Mouse (Mus musculus): ENCODE results near the gene Clec16a. TPM values are rescaled to one million over a fixed set of nuclear protein-coding genes. Genes with fewer than 3 reads are reported as not detected.
A peak's percentile ranks its signal among the peaks of the same experiment; 100 is the strongest.

The Clec16a gene
- total and polyA plus RNA-seq, 3 experiments, result 20.0 to 24.2 (median 20.5) TPM

- in situ Hi-C loops (cut with MboI; ENCODE audit: low pct_ligation_motif_present, low pct_unique_long_range_greater_than_20kb, low sequenced_read_pairs) (loop anchor here (5.0 kb wide), 1 partner anchor 119 kb away; the partner anchor contains the start of genes Socs1 and Tnp2), dilution Hi-C loops (cut with MboI; ENCODE audit: extremely low pct_ligation_motif_present, extremely low pct_unique_long_range_greater_than_20kb, low sequenced_read_pairs) (no loop called here)
- TF ChIP-seq CTCF (conservative IDR thresholded peaks at IDR 0.05 in 1 of 2, IDR thresholded peaks at IDR 0.05 in 1 of 2; ENCODE audit: low read depth in 2 of 2, low read length in 2 of 2) (no peak), ZMIZ1 (IDR thresholded peaks at IDR 0.05; ENCODE audit: low read depth, low read length) (peak; percentile 68; the same call in 1 of the 2 replicates), POLR2AphosphoS2 (IDR thresholded peaks at IDR 0.05; ENCODE audit: low read depth, low read length) (no peak), RAD21 (IDR thresholded peaks at IDR 0.05; ENCODE audit: low read depth, low read length) (peak; percentile 20), BHLHE40 (IDR thresholded peaks at IDR 0.05; ENCODE audit: low read depth, low read length) (peak; percentile 91), MAZ (IDR thresholded peaks at IDR 0.05; ENCODE audit: low read depth, low read length) (peak; percentile 73; the same call in 1 of the 2 replicates), USF2 (conservative IDR thresholded peaks at IDR 0.05; ENCODE audit: low read depth, low read length) (no peak; the same call in 1 of the 2 replicates), MXI1 (IDR thresholded peaks at IDR 0.05; ENCODE audit: low read depth, low read length) (peak; percentile 90), ZKSCAN1 (IDR thresholded peaks at IDR 0.05; ENCODE audit: borderline replicate concordance, low read depth, low read length) (no peak), USF1 (IDR thresholded peaks at IDR 0.05; ENCODE audit: low read depth, low read length) (peak; percentile 23; the same call in 1 of the 2 replicates), GABPA (IDR thresholded peaks at IDR 0.05; ENCODE audit: insufficient replicate concordance, low read depth, low read length) (no peak), ELF1 (IDR thresholded peaks at IDR 0.05; ENCODE audit: low read depth, low read length) (no peak), MEF2A (IDR thresholded peaks at IDR 0.05; ENCODE audit: borderline replicate concordance, low read depth, low read length) (peak; percentile 91), NRF1 (IDR thresholded peaks at IDR 0.05; ENCODE audit: low read depth, low read length) (peak; percentile 27; the same call in 1 of the 2 replicates), CHD1 (IDR thresholded peaks at IDR 0.05; ENCODE audit: low read depth, low read length) (no peak), ZNF384 (IDR thresholded peaks at IDR 0.05; ENCODE audit: low read depth, low read length) (no peak), E2F4 (IDR thresholded peaks at IDR 0.05; ENCODE audit: insufficient replicate concordance, low read depth, low read length) (0 out of 2 replicates have a peak, but pooled peaks have one; percentile 11), HCFC1 (IDR thresholded peaks at IDR 0.05; ENCODE audit: low read depth, low read length) (peak; percentile 46; the same call in 1 of the 2 replicates), MYC (IDR thresholded peaks at IDR 0.05; ENCODE audit: low read depth, low read length) (peak; percentile 92), MAX (IDR thresholded peaks at IDR 0.05; ENCODE audit: low read length) (peak; percentile 92), TBP (conservative IDR thresholded peaks at IDR 0.05; ENCODE audit: low read depth, low read length) (no peak; the same call in 1 of the 2 replicates), NELFE (IDR thresholded peaks at IDR 0.05; ENCODE audit: low read depth, low read length) (0 out of 2 replicates have a peak, but pooled peaks have one; percentile 39), ZC3H11A (IDR thresholded peaks at IDR 0.05; ENCODE audit: low read depth, low read length) (no peak), POLR2A (IDR thresholded peaks at IDR 0.05; ENCODE audit: low read depth, low read length) (no peak; the same call in 1 of the 2 replicates), SMC3 (IDR thresholded peaks at IDR 0.05; ENCODE audit: low read depth, low read length) (peak; percentile 50), SIN3A (IDR thresholded peaks at IDR 0.05; ENCODE audit: low read length) (peak; percentile 95), UBTF (IDR thresholded peaks at IDR 0.05; ENCODE audit: low read depth, low read length) (peak; percentile 88; the same call in 1 of the 2 replicates), ETS1 (conservative IDR thresholded peaks at IDR 0.05; ENCODE audit: low read depth, low read length) (peak; percentile 98), PAX5 (IDR thresholded peaks at IDR 0.05; ENCODE audit: low read length) (no peak), RCOR1 (conservative IDR thresholded peaks at IDR 0.05; ENCODE audit: low read depth, low read length) (peak; percentile 72; the same call in 1 of the 2 replicates), IRF4 (IDR thresholded peaks at IDR 0.05; ENCODE audit: low read depth, low read length) (peak; percentile 85), EP300 (IDR thresholded peaks at IDR 0.05; ENCODE audit: low read length) (peak; percentile 84), JUN (IDR thresholded peaks at IDR 0.05; ENCODE audit: insufficient read depth, low read depth, low read length) (peak; percentile 59), TCF12 (IDR thresholded peaks at IDR 0.05; ENCODE audit: low read depth, low read length) (peak; percentile 100), CHD2 (IDR thresholded peaks at IDR 0.05; ENCODE audit: low read length) (peak; percentile 55; the same call in 1 of the 2 replicates), KAT2A (IDR thresholded peaks at IDR 0.05; ENCODE audit: insufficient replicate concordance, low read length) (no peak), MAFK (IDR thresholded peaks at IDR 0.05; ENCODE audit: insufficient replicate concordance, low read length) (0 out of 2 replicates have a peak, but pooled peaks have one; percentile 27), JUND (conservative IDR thresholded peaks at IDR 0.05; ENCODE audit: low read depth, low read length) (no peak)
- Histone ChIP-seq H3K4me2 (ENCODE audit: insufficient read depth, low read depth, poor library complexity, severe bottlenecking) (0 out of 2 replicates have a peak overlapping the region, but pooled peaks have one; percentile 7), H3K9ac (ENCODE audit: insufficient read depth, low read depth) (peak overlapping the region; percentile 16; the same call in 1 of the 2 replicates), H3K4me3 (replicated peaks in 1 of 3; ENCODE audit: low read depth in 2 of 3, low read length in 2 of 3, poor library complexity in 1 of 3) (no peak overlapping the region), H3K36me3 (replicated peaks in 1 of 2; ENCODE audit: control insufficient read depth in 1 of 2, insufficient read depth in 1 of 2, low read length in 1 of 2) (no peaks in the 10 kb centered on the region), H3K27ac (ENCODE audit: insufficient read depth, low read depth) (peak overlapping the region; percentile 56), H3K9me3 (replicated peaks; ENCODE audit: low read length) (no peaks in the 10 kb centered on the region), H3K4me1 (ENCODE audit: control insufficient read depth in 1 of 2, insufficient read depth in 2 of 2) (peaks cover 30 to 70% of the 10 kb centered on the region in 2 experiments), H3K79me2 (replicated peaks; ENCODE audit: control insufficient read depth, extremely low read depth, insufficient read depth, poor library complexity, severe bottlenecking) (no peaks in the 10 kb centered on the region), H3K27me3 (replicated peaks) (no peaks in the 10 kb centered on the region)
- peak; percentile 94 for DNase-seq (ENCODE audit: extremely low read depth)
These were observed 123.3 kb downstream of the Clec16a start for GRCm38 (mm10) chr16:10668453-10668852.
